Mouse (Mus musculus): ENCODE results near the gene Fam118a.
"Not testable (repeated sequence)": the region's sequence is repeated elsewhere in the genome, so short reads cannot be mapped to it uniquely, and the experiment has no call there.

Fam118a gene

DNA sequence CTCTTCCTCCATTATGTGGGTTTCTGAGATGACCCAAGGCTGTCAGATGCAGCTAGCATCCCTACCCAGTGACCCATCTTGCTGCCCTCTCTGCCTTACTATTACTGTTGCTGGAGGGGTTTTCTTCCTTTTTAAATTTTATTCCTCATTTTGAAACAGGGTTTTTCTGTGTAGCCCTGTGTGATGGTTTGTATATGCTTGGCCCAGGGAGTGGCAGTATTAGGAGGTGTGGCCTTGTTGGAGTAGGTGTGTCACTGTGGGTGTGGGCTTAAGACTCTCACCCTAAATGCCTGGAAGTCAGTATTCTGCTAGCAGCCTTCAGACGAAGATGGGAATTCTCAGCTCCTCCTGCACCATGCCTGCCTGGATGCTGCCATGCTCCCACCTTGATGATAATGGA lies at the start of gene Fam118a:
Gene Fam118a (plus strand): TSS at position 301 of the 400 bp plus-strand sequence.
- not testable (repeated sequence) for DNase-seq (ENCODE audit: low read depth, low spot score)

DNA sequence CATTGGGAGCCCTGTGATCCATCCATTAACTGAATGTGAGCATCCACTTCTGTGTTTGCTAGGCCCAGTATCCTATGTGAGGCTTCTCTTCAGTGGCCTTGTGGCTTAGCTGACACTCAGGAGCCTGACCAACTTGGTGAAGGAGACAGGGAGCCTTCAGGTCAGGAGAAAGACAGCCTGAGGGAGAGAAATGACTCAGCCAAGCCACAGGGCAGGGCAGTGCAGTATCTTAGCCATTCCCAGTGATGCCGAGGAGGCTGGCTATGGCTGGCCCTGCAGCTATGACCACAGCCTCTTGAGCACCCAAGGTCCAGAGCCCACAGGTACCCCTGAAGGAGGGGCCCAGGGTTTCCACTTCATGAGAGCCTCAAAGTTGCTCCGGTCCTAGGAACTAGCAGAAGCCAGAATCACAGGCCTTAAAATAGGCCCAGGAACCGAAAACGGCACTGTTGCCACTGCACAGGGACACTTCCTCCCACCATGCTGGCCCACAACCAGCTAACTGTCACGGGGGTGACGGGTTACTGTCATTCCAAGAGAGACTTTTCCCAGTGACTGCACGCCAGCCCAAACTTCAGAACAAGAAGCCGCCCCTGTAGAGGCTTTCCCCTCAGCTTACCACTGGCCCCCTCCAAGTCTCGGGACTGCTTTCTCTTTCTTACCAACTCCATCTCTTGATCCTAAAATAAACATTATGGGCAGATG lies 47.0 kb upstream of the Fam118a start:
- no peak for DNase-seq (ENCODE audit: low read depth, low spot score)

DNA sequence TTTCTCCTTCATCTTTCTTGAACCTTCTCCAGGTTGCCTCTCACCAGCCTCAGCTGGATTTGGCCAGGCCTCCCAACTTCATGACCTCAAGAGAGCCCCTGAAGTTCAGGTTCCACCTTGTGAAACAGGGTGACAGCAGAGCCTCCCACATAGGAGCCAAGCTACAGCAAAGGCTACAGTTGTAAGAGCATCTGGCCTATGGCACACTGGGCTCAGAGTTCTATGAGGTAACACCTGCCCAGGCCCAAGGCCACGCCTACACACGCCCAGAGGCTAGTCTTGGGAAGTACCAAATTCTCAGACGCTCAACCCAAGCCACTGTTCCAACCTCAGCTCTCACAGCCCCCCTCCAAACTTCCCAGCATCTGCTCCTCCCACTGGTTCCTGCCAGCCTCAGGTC lies 45.9 kb upstream of the Fam118a start:
- no peak for DNase-seq (ENCODE audit: low read depth, low spot score)

DNA sequence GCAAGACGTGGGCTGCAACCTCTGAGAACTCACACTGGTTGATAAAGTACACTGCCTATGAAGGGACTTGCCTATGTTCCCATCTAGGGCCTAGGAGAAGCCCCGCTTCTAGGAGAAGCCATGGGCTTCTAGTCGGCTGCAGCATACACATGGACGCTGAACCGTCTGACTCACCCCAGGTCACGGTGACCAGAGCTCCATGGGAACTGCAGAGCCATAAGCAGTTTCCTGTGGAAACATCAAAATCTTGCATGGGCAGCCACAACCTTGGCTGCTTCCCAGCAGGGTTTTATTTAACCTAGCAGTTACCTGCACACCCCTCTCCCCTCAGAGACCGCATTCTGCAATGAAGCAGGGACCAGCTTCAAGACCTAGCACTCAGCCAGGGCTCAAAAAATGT lies 45.0 kb upstream of the Fam118a start:
- DNase-seq (ENCODE audit: low read depth, low spot score), result no peak

DNA sequence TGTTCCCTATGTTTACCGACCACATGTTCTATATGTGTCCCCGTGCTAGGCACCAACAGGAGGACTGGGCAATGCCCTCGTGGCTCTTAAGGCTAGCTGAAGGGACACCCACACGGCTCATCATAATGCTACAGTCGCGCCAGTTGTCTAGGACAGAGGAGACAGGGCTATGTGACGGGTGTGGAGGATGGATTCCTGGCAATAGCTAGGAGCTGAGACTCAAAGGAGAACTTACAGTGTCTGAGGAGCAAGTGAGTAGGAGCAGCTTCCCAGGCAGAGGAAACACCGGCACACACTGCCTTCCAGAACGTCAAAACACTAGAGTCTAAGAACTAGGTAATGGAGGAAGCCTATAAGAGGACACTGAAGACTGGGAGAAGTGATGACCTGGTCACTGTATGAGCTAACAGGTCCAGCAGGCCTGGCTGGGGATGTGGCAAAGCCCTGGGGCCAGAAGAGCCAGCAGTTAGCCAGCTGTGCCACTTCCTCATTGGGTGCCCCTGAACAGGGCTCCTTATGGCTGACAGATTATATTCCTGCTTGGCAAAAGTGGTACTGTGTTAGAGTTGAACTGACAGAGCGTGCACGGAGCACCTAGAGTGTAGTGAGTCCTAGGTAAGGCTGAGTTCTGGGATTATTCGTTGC lies 43.1 kb upstream of the Fam118a start:
- DNase-seq (ENCODE audit: low read depth, low spot score), result no peak

DNA sequence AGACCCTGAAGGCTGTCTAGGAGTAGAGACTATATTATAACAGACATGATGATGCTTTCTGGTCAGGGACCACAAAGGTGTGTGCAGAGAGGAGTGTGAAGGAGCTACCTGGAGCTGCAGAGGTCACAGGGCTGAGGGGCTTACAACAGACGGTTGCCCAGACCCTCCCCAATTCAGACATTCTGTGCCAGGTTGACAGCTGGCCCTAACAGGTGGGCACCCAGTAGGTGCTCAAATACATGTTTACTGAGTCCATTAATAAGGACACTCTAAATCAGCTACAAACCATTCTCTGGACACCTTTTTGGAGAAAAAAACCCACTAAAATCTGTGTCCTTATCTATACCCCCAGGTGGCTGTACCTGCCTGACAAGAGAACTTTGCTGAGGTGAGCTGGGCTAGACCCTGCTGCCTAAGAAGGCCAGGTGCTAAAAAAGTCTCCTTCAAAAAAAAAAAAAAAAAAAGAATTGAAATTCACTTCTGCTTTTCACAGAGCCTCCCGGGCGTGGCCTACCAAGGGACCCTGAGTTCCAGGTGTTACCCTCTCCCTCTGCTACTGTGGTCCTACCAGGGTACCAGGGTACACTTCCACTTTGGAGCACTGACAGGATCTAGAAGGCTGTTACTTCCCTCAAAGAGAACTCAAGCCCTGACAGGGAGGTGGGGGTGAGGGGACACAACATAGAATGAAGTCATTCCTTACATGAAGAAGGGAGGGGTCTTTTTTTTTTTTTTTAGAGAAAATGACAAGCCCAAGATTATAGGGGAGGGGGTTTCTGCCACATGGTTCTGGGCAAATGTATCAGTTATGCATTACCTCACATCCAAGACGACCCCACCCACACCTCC lies 42.4 kb upstream of the Fam118a start:
- no peak for DNase-seq (ENCODE audit: low read depth, low spot score)

DNA sequence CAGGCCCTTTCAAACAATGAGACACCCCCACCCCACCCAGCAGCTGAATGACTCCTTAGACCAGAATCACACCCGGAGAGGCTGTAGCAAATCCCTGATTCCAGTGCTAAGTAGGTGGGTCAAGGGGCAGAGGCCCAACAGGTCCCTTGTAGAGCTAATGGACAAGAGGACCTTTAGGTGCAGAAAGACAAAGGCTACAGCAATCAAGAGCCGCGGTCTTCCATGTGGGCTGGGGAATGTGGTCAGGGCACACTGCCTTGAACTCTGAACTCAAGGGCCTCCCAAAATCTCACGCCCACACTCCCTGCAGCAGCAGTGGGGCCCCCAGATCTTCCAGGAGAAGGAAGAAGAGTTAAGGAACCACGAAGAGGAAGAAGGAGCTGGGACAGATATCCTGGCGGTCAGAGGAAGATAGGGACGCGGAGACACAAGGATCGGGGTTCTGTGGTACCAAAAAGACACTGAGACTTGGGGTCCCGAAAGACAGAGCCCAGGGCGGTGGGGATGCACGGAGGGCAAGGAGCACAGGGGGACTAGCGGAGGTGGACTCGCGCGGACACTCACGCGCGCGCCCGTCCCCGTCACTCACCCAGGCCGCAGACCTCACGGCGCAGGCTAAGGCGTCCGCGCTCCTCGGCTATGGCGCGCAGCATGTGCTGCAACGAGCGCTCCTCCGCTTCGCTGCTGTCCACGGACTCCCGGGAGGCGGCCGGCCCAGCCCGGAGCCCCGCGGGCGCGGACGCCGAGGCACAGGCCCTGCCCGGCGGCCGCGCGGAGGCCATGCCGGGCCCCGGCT lies 41.5 kb upstream of the Fam118a start:
- peak; percentile 59 for DNase-seq (ENCODE audit: low read depth, low spot score)

DNA sequence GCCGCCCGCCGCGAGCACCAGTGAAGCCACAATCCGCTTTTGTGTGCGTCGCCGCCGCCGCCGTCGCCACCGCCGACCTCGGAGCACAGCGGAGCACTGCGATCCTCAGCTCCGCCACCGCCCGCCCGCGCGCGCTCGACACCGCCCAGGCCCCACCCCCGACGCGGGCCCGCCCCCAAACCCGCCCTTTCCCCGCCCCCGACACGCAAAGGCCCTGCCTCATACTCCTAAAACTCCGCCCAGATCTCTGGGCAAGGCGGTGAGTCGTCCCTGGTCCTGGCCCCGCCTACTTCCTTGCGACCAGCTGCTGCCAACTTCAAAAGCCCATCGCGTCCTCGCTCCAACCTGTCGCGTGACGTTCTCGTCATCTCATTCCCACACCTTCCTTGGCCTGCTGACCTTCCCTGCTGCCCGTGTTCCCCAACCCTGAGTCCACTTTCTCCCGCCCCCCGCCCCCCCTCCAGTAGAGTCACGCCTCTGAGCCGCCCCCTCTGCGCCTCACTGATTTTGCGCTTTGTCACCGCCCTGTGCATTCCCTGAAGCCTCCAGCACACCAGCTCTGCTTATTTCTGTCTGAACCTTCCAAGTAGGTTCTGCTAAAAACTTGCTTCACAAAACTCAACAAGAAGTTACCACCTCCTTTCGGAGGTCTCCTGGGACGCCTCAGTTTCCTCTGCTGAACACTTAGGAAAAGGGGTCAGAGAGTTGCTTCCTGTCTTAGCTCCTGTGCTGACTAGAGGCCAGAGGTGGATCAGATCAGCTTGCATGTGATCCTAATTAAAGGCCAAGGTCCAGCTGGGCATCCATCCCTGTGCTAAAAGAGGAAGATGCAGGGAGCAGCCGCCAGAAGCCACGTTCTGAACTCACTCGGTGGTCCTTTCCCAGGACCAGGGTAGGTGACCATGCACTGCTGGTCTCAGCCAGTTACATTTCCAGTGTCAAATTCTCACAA lies 40.6 kb upstream of the Fam118a start, which contains the start of gene 5031439G07Rik:
Gene 5031439G07Rik (minus strand): TSS at position 678 of the 952 bp plus-strand sequence.
- DNase-seq (ENCODE audit: low read depth, low spot score), result peak; percentile 94

DNA sequence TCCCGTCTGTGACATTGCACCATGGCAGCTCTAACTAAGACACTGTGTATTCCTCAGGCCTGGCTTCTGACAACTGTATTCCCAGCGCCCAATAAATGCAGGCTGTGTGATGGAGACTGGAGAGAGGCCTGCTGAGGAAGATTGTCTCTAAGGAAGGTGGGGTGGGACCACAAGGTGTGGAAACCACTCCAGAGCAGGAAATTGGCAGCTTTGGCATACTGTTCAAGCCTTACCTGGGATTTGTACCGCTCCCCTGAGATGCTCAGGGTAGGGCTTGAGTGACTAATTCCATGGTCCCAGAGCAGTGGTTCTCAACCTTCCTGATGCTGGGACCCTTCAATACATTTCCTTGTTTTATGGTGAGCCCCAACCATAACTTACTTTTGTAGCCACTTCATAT lies 39.6 kb upstream of the Fam118a start:
- DNase-seq (ENCODE audit: low read depth, low spot score), result no peak

DNA sequence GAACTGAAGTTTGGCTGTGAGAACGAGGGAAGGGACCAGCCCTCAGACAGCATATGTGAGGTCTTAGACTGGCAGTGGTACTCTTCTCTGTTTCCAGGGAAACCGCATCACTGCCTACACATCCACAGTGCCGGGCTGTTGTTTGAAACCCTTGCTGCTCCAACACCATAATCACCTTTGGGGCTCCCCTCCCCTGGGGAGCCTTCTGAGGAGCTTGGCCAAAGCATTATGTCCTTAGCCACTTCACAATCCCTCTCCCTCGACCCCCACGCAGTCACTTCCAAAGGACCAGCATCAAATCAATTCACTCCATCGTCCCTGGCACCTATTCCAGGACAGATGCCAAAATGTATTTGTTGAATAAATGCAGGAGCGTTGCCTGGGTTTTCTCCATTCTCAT lies 39.0 kb upstream of the Fam118a start:
- no peak for DNase-seq (ENCODE audit: low read depth, low spot score)

DNA sequence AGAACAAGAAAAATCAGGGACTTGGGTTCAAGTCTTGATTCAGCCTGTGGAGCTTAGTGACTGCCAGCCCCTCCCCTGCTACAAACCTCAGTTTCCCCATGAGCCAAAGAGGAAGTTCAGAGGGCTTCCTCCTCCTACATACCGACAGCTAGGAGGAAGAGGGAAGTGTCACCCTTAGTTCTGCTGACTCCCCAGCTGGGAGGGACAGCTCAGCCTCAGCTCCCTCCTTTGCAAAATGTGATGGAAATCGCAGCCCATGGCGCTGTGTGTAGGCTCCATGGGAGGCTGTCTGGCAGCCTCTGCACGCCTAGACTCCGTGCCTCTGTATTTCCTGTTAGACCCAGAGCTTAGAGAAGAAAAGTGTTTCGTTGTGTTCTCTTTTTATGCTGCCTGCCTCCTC lies 34.2 kb upstream of the Fam118a start:
- no peak for DNase-seq (ENCODE audit: low read depth, low spot score)

DNA sequence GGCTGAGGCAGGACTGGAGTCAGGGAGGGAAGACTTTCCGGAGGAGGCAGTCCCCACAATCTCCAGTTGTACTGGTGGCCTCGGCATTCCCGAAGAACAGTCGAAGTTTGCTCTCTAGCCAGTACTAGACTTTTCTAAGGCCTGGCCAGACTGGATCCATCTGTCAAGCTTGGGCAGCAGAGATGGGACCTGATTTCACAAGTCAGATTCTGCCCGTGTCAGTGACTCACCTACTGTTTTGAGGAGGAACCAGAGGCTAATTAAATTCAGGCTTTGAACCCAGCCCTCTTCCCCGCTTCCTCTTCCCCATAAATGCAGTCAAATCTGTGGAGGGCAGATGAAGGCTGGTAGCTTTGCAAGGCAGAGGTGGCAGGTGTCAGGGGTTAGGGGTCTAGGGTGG lies 33.7 kb upstream of the Fam118a start:
- DNase-seq (ENCODE audit: low read depth, low spot score), result no peak

DNA sequence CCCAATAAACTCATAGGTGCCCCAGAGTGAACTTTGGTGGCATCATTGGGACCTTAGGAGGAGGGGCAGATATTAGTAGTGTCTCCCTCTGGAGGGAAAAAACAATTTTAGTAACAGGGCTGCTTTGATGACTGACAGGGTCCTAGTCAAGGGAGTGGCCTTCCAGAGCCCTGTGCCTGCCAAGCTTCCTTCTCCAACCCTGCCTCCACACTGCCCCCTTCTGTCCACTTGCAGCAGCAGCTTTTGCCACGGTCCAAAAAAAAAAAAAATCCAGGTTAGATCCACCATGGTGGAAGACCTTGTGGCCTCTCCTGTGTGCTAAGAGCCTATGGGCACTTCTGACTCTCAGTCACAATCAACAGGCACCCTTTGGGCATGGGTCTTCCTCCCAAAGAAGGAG lies 32.8 kb upstream of the Fam118a start:
- DNase-seq (ENCODE audit: low read depth, low spot score), result peak; percentile 53

DNA sequence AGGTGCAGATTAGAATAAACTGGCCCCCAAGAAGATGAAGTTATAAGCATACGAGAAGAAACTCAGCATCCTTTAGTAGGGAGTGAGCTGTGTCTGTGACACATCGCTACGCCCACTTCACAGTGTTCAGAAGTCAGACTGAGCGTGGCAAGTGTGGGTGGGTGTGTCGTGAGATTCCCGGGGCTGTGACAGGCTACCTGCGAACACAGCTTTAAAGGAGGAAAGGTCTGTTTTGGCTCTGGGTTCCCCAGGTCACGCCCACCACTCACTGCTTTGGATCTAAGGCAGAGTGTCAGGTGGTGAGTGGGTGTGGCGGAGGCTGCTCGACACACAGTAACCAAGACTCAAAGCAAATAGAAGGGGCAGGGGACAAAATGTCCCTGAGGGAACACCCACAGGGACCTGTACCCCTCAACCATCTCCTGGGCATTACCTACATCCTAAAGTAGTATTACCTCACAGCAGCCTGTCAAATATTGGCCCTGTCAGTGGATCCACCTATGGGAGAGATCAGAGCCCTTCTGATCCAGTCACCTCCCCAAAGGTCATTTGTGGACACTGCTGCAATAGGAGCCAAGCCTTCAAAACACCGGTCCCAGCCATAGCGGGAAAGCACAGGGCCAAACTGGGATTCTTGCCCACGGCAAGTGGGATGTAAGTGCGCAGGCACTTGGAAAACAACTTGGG lies 30.8 kb upstream of the Fam118a start:
- DNase-seq (ENCODE audit: low read depth, low spot score), result no peak

DNA sequence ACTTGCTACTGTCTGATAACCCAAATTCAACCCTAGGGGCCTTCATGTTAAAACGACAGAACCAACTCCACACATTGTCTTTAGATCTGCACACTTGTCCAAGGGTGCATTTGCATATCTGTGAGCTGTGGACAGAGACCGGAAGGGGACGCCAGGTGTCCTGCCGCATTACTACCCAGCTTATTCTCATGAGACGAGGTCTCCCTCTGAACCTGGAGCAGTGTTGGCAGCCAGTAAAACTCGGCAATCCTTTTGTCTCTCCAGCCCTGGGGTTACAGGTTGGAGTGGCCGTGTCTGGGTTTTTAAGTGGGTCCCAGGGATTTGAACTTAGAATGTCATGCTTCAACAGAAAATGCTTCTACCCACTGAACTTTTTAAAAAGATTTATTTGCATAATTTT lies 28.8 kb upstream of the Fam118a start:
- no peak for DNase-seq (ENCODE audit: low read depth, low spot score)

DNA sequence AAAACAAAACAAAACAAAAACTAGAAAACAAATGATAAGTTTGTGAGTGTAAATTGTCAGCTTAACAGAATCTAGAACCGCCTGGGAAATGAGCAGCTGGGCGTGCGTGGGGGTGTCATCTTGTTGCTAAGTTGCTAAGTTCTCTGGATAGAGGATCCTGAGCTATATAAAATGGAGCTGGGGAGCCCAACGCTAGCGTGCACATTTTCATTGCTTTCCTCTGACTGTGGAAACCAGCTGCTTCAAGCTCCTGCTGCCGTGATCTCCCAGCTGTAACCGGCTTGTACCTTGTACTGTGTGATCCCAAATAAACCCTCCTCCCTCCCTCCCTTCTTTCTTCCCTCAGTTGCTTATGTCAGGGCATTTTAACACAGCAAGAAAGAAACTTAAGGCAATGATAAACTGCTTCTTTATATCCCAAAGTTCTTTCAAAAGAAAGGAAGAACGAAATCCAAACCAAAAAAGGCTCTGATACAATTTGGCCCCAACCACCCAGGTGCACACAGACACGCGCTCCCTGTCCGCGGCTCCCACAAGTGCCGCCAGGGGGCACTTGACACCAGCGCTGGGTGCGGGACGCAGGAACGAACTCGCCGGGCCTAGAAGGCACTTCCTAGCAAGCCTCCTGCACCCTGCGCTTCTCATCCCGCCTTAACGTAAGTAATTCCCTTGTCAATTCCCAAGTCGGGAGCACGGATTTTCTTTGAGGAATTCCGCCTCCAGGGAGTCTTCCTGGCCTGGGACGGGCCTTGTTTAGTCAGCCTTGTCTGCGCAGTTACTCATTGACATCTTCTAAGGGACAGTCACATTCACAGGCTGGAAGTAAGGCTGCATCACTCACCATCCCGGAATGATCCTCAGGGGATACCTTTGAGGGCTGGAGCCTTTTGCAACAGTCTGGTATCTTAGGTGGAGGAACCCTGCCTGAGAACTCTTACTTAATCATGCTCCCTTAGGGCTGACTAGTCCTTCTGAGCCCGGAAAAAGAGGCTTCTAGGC lies 27.5 kb upstream of the Fam118a start:
- peak; percentile 74 for DNase-seq (ENCODE audit: low read depth, low spot score)

DNA sequence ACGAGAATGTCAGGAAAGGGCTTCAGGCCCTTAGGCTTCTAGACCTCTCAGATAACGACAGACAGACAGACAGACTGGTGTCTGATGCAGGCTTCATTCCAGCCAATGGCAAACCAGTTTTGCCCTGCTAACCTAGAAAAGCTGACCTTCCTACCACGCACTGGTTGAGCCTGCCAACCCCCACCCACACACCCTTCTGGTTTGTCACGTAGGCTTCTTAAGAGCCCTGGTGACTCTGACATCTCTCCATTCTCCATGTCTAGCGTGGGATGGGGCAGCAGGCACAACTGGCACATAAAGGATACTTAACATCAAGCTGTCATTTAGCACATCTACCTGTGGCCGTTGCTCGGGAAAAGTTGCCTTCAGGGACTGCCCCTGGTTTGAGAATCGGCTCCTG lies 19.1 kb upstream of the Fam118a start:
- no peak for DNase-seq (ENCODE audit: low read depth, low spot score)

DNA sequence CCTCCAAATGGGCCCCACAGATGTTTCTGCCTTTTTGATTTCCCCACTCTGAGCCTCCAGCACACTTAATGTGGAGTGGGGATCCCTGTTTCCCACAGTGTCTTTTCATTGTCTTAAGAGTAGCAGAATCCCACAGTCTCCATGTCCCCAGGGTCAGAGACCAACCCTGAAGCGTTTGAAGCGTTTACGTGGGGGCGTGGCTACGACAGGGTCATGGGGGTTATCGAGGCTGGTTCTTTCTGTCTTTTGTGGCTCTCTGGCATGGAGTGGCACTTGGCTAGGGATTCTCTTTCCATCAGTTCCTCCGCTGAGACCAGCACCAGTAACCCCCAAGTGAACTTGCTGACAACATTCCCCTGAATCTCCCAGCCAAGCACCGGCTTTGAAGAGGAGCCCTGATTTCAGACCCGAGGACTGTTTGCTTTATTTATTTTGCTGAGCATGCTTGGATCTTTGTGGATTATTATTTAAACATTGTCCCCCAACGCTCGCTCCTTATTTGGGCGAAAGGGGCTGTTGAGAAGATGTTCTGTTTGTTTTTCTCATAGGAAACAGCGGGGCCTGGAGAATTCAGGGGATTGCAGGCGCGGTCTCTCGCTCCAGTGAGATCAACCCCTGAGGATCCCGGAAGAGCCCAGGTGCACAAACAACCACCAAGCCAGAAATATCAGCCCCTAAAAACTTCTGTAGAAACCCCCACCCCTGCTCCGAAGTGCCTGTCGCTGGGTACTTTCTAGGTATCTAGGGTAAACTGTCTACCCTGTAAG lies 16.7 kb upstream of the Fam118a start:
- no peak for DNase-seq (ENCODE audit: low read depth, low spot score)

Data from CD4-positive helper T cell, adult 2 months (primary cell).